Mouse (Mus musculus) heart, embryonic 13.5 days (tissue): ENCODE data around the gene Rsad1. TPM values are rescaled to one million over a fixed set of nuclear protein-coding genes. Genes with fewer than 3 reads are reported as not detected.
A peak's percentile ranks its signal among the peaks of the same experiment; 100 is the strongest.

ENCODE experiments used
- ATAC-seq: fragments of 200-750 bp; cut with Nextera tagmentation; 2 replicates; pipeline ENCODE4 v1.8.0; 2017; ENCODE audit warnings: moderate TSS enrichment; ENCODE audit not compliant: insufficient number of reproducible peaks, low FRiP score, low TSS enrichment; ENCODE audit errors: extremely low read depth
- H3K27ac ChIP-seq: fragments of 300-500 bp; sonication (generic); replicated peaks from 2 replicates; pipeline ENCODE4 v1.5.1; 2015; ENCODE audit warnings: moderate library complexity, mild to moderate bottlenecking, inconsistent platforms
- H3K27me3 ChIP-seq: fragments of 300-500 bp; sonication (generic); replicated peaks from 2 replicates; pipeline ENCODE4 v1.6.1; 2015; ENCODE audit warnings: mild to moderate bottlenecking, inconsistent platforms
- H3K36me3 ChIP-seq: fragments of 300-500 bp; sonication (generic); 2 replicates; pipeline ENCODE4 v1.6.1; 2015; ENCODE audit warnings: mild to moderate bottlenecking, inconsistent platforms
- H3K4me1 ChIP-seq: fragments of 300-500 bp; sonication (generic); 2 replicates; pipeline ENCODE4 v1.6.1; 2015; ENCODE audit warnings: inconsistent platforms
- H3K4me2 ChIP-seq: fragments of 300-500 bp; sonication (generic); 2 replicates; pipeline ENCODE4 v1.6.1; 2015; ENCODE audit warnings: inconsistent platforms, mild to moderate bottlenecking, moderate library complexity
- H3K4me3 ChIP-seq: fragments of 300-500 bp; sonication (generic); 2 replicates; pipeline ENCODE4 v1.5.1; 2015; ENCODE audit warnings: moderate library complexity, mild to moderate bottlenecking, inconsistent platforms
- H3K9ac ChIP-seq: fragments of 300-500 bp; sonication (generic); 2 replicates; pipeline ENCODE4 v1.6.1; 2015; ENCODE audit warnings: inconsistent platforms, mild to moderate bottlenecking, moderate library complexity
- H3K9me3 ChIP-seq: fragments of 300-500 bp; sonication (generic); 2 replicates; pipeline ENCODE4 v1.6.1; 2016; ENCODE audit warnings: inconsistent platforms
- WGBS: fragments of 180-500 bp; shearing (Covaris S2); methylation state at CpG from one replicate; pipeline ENCODE4 v1.1.7; 2015; ENCODE audit warnings: mixed read lengths; 5-methylcytosine and 5-hydroxymethylcytosine counted together
- polyA plus RNA-seq: library from polyadenylated mRNA; unstranded; fragments of >200 nt; fragmentation: Nextera tagmentation; extraction: Ambion mirVana; gene quantifications from 2 replicates; pipeline ENCODE4 v1.2.1, GENCODE M21; 2015

Gene Rsad1
- polyA plus RNA-seq, 1 experiment from 2014 or later, result 4.8 TPM

GRCm38 (mm10) chr11:94570612-94571011 is 21.6 kb upstream of the Rsad1 start:
- H3K9me3 ChIP-seq, result no peaks in the 10 kb centered on the region
- H3K27ac ChIP-seq, result 0 out of 2 replicates have a peak overlapping the region, but pooled peaks have one; percentile 38
- H3K27me3 ChIP-seq, result peaks cover 16% of the 10 kb centered on the region
- H3K9ac ChIP-seq, result no peak overlapping the region
- no peak overlapping the region for H3K4me2 ChIP-seq
- H3K4me1 ChIP-seq, result no peaks in the 10 kb centered on the region
- no peak for ATAC-seq
- H3K36me3 ChIP-seq, result peaks cover 9% of the 10 kb centered on the region; the same call in 1 of the 2 replicates
- 51% methylated on average over 9 of the region's 9 CpGs for WGBS
- H3K4me3 ChIP-seq, result no peak overlapping the region

- Histone ChIP-seq H3K36me3 (peaks cover 9% of the 10 kb centered on the region; the same call in 1 of the 2 replicates), H3K9ac (no peak overlapping the region), H3K9me3 (no peaks in the 10 kb centered on the region), H3K27me3 (peaks cover 42% of the 10 kb centered on the region), H3K4me1 (peaks cover 15% of the 10 kb centered on the region), H3K4me3 (no peak overlapping the region), H3K27ac (no peak overlapping the region), H3K4me2 (no peak overlapping the region)
- ATAC-seq, result no peak
- 85% methylated on average over 7 of the region's 7 CpGs for WGBS
These were observed 18.3 kb upstream of the Rsad1 start for GRCm38 (mm10) chr11:94567326-94567725.

GRCm38 (mm10) chr11:94566534-94566933 is 17.5 kb upstream of the Rsad1 start:
- no peak overlapping the region for H3K4me2 ChIP-seq
- H3K4me1 ChIP-seq, result peaks cover 15% of the 10 kb centered on the region
- H3K27me3 ChIP-seq, result peaks cover 42% of the 10 kb centered on the region
- H3K9ac ChIP-seq, result no peak overlapping the region
- WGBS, result 49% methylated on average over 6 of the region's 6 CpGs
- no peak overlapping the region for H3K4me3 ChIP-seq
- H3K36me3 ChIP-seq, result peaks cover 9% of the 10 kb centered on the region; the same call in 1 of the 2 replicates
- ATAC-seq, result no peak
- no peaks in the 10 kb centered on the region for H3K9me3 ChIP-seq
- no peak overlapping the region for H3K27ac ChIP-seq

GRCm38 (mm10) chr11:94565151-94565479 is 16.1 kb upstream of the Rsad1 start:
- Histone ChIP-seq H3K9ac (peak overlapping the region; percentile 75), H3K9me3 (no peaks in the 10 kb centered on the region), H3K36me3 (peaks cover 9% of the 10 kb centered on the region; the same call in 1 of the 2 replicates), H3K27me3 (peaks cover 42% of the 10 kb centered on the region), H3K4me1 (peaks cover 15% of the 10 kb centered on the region), H3K4me2 (peak overlapping the region; percentile 73), H3K4me3 (peak overlapping the region; percentile 44), H3K27ac (no peak overlapping the region)
- WGBS, result 14% methylated on average over 16 of the region's 16 CpGs
- ATAC-seq, result no peak

GRCm38 (mm10) chr11:94564437-94565150 is 15.5 kb upstream of the Rsad1 start, which contains the start of gene Chad:
Chad (plus strand) TSS chr11:94565047.
- no peak for ATAC-seq
- no peaks in the 10 kb centered on the region for H3K9me3 ChIP-seq
- peak within 1 kb of the TSS; percentile 44 for H3K4me3 ChIP-seq
- H3K36me3 ChIP-seq, result peaks cover 9% of the 10 kb centered on the region; the same call in 1 of the 2 replicates
- H3K9ac ChIP-seq, result peak within 1 kb of the TSS; percentile 75
- peaks cover 42% of the 10 kb centered on the region for H3K27me3 ChIP-seq
- no peak within 1 kb of the TSS for H3K27ac ChIP-seq
- WGBS, result 3% methylated on average over 35 of the region's 35 CpGs
- H3K4me1 ChIP-seq, result peaks cover 15% of the 10 kb centered on the region
- H3K4me2 ChIP-seq, result peak within 1 kb of the TSS; percentile 73

- H3K9me3 ChIP-seq, result no peaks in the 10 kb centered on the region
- peak overlapping the region; percentile 44 for H3K4me3 ChIP-seq
- H3K4me2 ChIP-seq, result peak overlapping the region; percentile 73
- H3K27me3 ChIP-seq, result peaks cover 42% of the 10 kb centered on the region
- ATAC-seq, result no peak
- peaks cover 15% of the 10 kb centered on the region for H3K4me1 ChIP-seq
- peaks cover 7% of the 10 kb centered on the region; the same call in 1 of the 2 replicates for H3K36me3 ChIP-seq
- 41% methylated on average over 5 of the region's 5 CpGs for WGBS
- no peak overlapping the region for H3K27ac ChIP-seq
- H3K9ac ChIP-seq, result peak overlapping the region; percentile 75
These were observed 14.8 kb upstream of the Rsad1 start for GRCm38 (mm10) chr11:94563821-94564220.

- no peak overlapping the region for H3K4me2 ChIP-seq
- H3K4me3 ChIP-seq, result no peak overlapping the region
- H3K36me3 ChIP-seq, result peaks cover 9% of the 10 kb centered on the region; the same call in 1 of the 2 replicates
- H3K27ac ChIP-seq, result no peak overlapping the region
- peaks cover 15% of the 10 kb centered on the region for H3K4me1 ChIP-seq
- peaks cover 40% of the 10 kb centered on the region for H3K27me3 ChIP-seq
- WGBS, result 90% methylated on average over 5 of the region's 5 CpGs
- H3K9ac ChIP-seq, result no peak overlapping the region
- H3K9me3 ChIP-seq, result no peaks in the 10 kb centered on the region
- no peak for ATAC-seq
These were observed 14.3 kb upstream of the Rsad1 start for GRCm38 (mm10) chr11:94563383-94563782.

GRCm38 (mm10) chr11:94558226-94558625 is 9.2 kb upstream of the Rsad1 start:
- no peak overlapping the region for H3K4me2 ChIP-seq
- H3K9me3 ChIP-seq, result no peaks in the 10 kb centered on the region
- no peaks in the 10 kb centered on the region for H3K4me1 ChIP-seq
- H3K9ac ChIP-seq, result no peak overlapping the region
- H3K27ac ChIP-seq, result no peak overlapping the region
- WGBS, result 56% methylated on average over 3 of the region's 3 CpGs
- H3K4me3 ChIP-seq, result no peak overlapping the region
- ATAC-seq, result no peak
- H3K27me3 ChIP-seq, result 0 out of 2 replicates have a peak, but pooled peaks cover 3% of the 10 kb centered on the region
- peaks cover 9% of the 10 kb centered on the region; the same call in 1 of the 2 replicates for H3K36me3 ChIP-seq

GRCm38 (mm10) chr11:94550442-94550744 is 1.3 kb upstream of the Rsad1 start:
- no peaks in the 10 kb centered on the region for H3K27me3 ChIP-seq
- no peak overlapping the region for H3K9ac ChIP-seq
- peaks cover 13% of the 10 kb centered on the region for H3K4me1 ChIP-seq
- no peak for ATAC-seq
- WGBS, result 88% methylated on average over 5 of the region's 5 CpGs
- H3K4me3 ChIP-seq, result no peak overlapping the region
- 0 out of 2 replicates have a peak, but pooled peaks cover 4% of the 10 kb centered on the region for H3K9me3 ChIP-seq
- H3K27ac ChIP-seq, result no peak overlapping the region
- H3K36me3 ChIP-seq, result peaks cover 5% of the 10 kb centered on the region; the same call in 1 of the 2 replicates
- H3K4me2 ChIP-seq, result no peak overlapping the region

GRCm38 (mm10) chr11:94549691-94550441 is 811 bp upstream of the Rsad1 start:
- Histone ChIP-seq H3K27me3 (no peaks in the 10 kb centered on the region), H3K36me3 (peaks cover 5% of the 10 kb centered on the region; the same call in 1 of the 2 replicates), H3K4me2 (peak overlapping the region; percentile 90), H3K4me3 (no peak overlapping the region), H3K9ac (peak overlapping the region; percentile 82; the same call in 1 of the 2 replicates), H3K9me3 (0 out of 2 replicates have a peak, but pooled peaks cover 4% of the 10 kb centered on the region), H3K27ac (peak overlapping the region; percentile 85), H3K4me1 (peaks cover 14% of the 10 kb centered on the region)
- no peak for ATAC-seq
- WGBS, result 67% methylated on average over 10 of the region's 10 CpGs

- Histone ChIP-seq H3K27ac (peak overlapping the region; percentile 85), H3K4me3 (peak overlapping the region; percentile 62), H3K4me1 (peaks cover 26% of the 10 kb centered on the region), H3K4me2 (peak overlapping the region; percentile 90), H3K9me3 (0 out of 2 replicates have a peak, but pooled peaks cover 4% of the 10 kb centered on the region), H3K9ac (peak overlapping the region; percentile 82), H3K36me3 (peaks cover 9% of the 10 kb centered on the region), H3K27me3 (no peaks in the 10 kb centered on the region)
- ATAC-seq, result peak; percentile 16; the same call in 1 of the 2 replicates
- 9% methylated on average over 24 of the region's 24 CpGs for WGBS
These were observed 842 bp downstream of the Rsad1 start for GRCm38 (mm10) chr11:94548041-94548784.
